Mouse (Mus musculus): ENCODE measurements around the gene Stat2. TPM values are rescaled to one million over a fixed set of nuclear protein-coding genes. Genes with fewer than 3 reads are reported as not detected.

Gene Stat2
- total RNA-seq, 2 experiments from 2014 or later, result 3.2 to 3.9 TPM

GRCm38 (mm10) chr10:128336195-128336594, 65.8 kb downstream of the Stat2 start:
- DNase-seq, result no peak
- intact Hi-C loops (cut with DNase I), result loop anchor here (5.0 kb wide), 1 partner anchor 41 kb away; the partner anchor contains the start of gene Ankrd52

GRCm38 (mm10) chr10:128336597-128336996, 66.2 kb downstream of the Stat2 start:
- intact Hi-C loops (cut with DNase I), result loop anchor here (5.0 kb wide), 1 partner anchor 41 kb away; the partner anchor contains the start of gene Ankrd52
- DNase-seq, result no peak

- intact Hi-C loops (cut with DNase I), result loop anchor here (5.0 kb wide), 1 partner anchor 40 kb away; the partner anchor contains the start of gene Ankrd52
- DNase-seq, result peak; percentile 95 to 98
Measured at GRCm38 (mm10) chr10:128337306-128338181, 67.2 kb downstream of the Stat2 start, which contains the start of gene Cs. Gene Cs, plus strand, starts transcription at chr10:128337734.

GRCm38 (mm10) chr10:128338415-128338814, 68.1 kb downstream of the Stat2 start:
- no peak for DNase-seq
- intact Hi-C loops (cut with DNase I), result loop anchor here (5.0 kb wide), 1 partner anchor 39 kb away; the partner anchor contains the start of gene Ankrd52

GRCm38 (mm10) chr10:128338948-128339347, 68.6 kb downstream of the Stat2 start:
- DNase-seq, result no peak
- intact Hi-C loops (cut with DNase I), result loop anchor here (5.0 kb wide), 1 partner anchor 38 kb away; the partner anchor contains the start of gene Ankrd52

- intact Hi-C loops (cut with DNase I), result no loop called here
- no peak for DNase-seq
Measured at GRCm38 (mm10) chr10:128340257-128340656, 69.9 kb downstream of the Stat2 start.

Other genes starting within 250 kb of the Stat2 start
- gene Naca, start 235.0 kb upstream of the Stat2 start, total RNA-seq (2021), result 100 to 1,000 TPM; 318 to 407 TPM
- 10 to 100 TPM; 56.6 to 60.7 TPM for gene Ptges3, start 211.6 kb upstream of the Stat2 start, total RNA-seq (2021)
- gene Atp5b, start 187.3 kb upstream of the Stat2 start, total RNA-seq (2021), result 1,000 to 10,000 TPM; 3,740 to 3,926 TPM
- 10 to 100 TPM; 11.9 to 14.2 TPM for gene Baz2a, start 179.0 kb upstream of the Stat2 start, total RNA-seq (2021)
- 10 to 100 TPM; 53.4 to 58.1 TPM for gene Rbms2, start 90.3 kb upstream of the Stat2 start, total RNA-seq (2021)
- under 1 TPM; 0.35 to 0.59 TPM for gene Gls2, start 76.1 kb upstream of the Stat2 start, total RNA-seq (2021)
- 10 to 100 TPM; 31.8 to 32.3 TPM for gene Spryd4, start 58.8 kb upstream of the Stat2 start, total RNA-seq (2021)
- gene Mip, start 44.7 kb upstream of the Stat2 start, total RNA-seq (2021), result not detected
- 1 to 10 TPM; 1.7 to 2.2 TPM for gene Timeless, start 38.5 kb upstream of the Stat2 start, total RNA-seq (2021)
- not detected for gene Apon, start 16.5 kb upstream of the Stat2 start, total RNA-seq (2021)
- not detected for gene Apof, start 1.9 kb upstream of the Stat2 start, total RNA-seq (2021)
- gene Il23a, start 28.2 kb downstream of the Stat2 start, total RNA-seq (2021), result not detected
- 1 to 10 TPM; 4.4 to 5.6 TPM for gene Pan2, start 32.8 kb downstream of the Stat2 start, total RNA-seq (2021)
- gene Cnpy2, start 51.9 kb downstream of the Stat2 start, total RNA-seq (2021), result 10 to 100 TPM; 41.6 to 45.4 TPM
- 100 to 1,000 TPM; 586 to 610 TPM for gene Cs, start 67.2 kb downstream of the Stat2 start, total RNA-seq (2021)
- 100 to 1,000 TPM; 433 to 434 TPM for gene Coq10a, start 98.4 kb downstream of the Stat2 start, total RNA-seq (2021)
- gene Ankrd52, start 106.6 kb downstream of the Stat2 start, total RNA-seq (2021), result 10 to 100 TPM; 50.5 to 55.7 TPM
- gene Slc39a5, start 130.7 kb downstream of the Stat2 start, total RNA-seq (2021), result not detected
- 10 to 100 TPM; 48.1 to 50.4 TPM for gene Nabp2, start 140.9 kb downstream of the Stat2 start, total RNA-seq (2021)
- gene Rnf41, start 141.1 kb downstream of the Stat2 start, total RNA-seq (2021), result 10 to 100 TPM; 10.4 to 10.5 TPM
- gene Smarcc2, start 188.7 kb downstream of the Stat2 start, total RNA-seq (2021), result 10 to 100 TPM; 39.2 to 46.4 TPM
- 100 to 1,000 TPM; 155 to 171 TPM for gene Myl6, start 223.6 kb downstream of the Stat2 start, total RNA-seq (2021)
- 10 to 100 TPM in 1 of 2 experiments, 1 to 10 TPM in 1; 5.6 to 21.4 TPM for gene Myl6b, start 228.1 kb downstream of the Stat2 start, total RNA-seq (2021)